ENCODE assay signal across 25 mouse cellular contexts in genomic region chr9:59285614-59286013, GRCm38 (mm10). TPM values are rescaled to one million over a fixed set of nuclear protein-coding genes. Genes with fewer than 3 reads are reported as not detected.
DNase-seq lines count a peak whose midpoint lies in the region; ATAC-seq and TF ChIP-seq lines count a peak whose summit lies in the region.
"Had no signal": no experiment of that assay in that cellular context is flagged by ENCODE, and none has a peak within 500 bp of the region (broad histone marks: within the 10 kb centered on the region; RNA-seq: fewer than 3 reads in every experiment).

No protein-coding gene starts in this region.

- no peaks in the 10 kb centered on the region for H3K9me3 ChIP-seq in G1E (replicated peaks)
- H3K9me3 ChIP-seq in liver, embryonic 13.5 days (replicated peaks) = no peaks in the 10 kb centered on the region
- H3K9me3 ChIP-seq in forebrain, embryonic 11.5 days (ENCODE audit: control insufficient read depth, low read length) = no peaks in the 10 kb centered on the region
- H3K9me3 ChIP-seq: embryonic facial prominence, embryonic 12.5 days; heart, embryonic 15.5 days; hindbrain, embryonic 15.5 days; intestine, embryonic 15.5 days had no signal

- DNase-seq in G1E (ENCODE audit: low spot score) = peak; percentile 28
- peak; percentile 55 for DNase-seq in c-Kit-positive CD71-positive TER-119-positive erythroid progenitor cells, embryonic 14.5 days (ENCODE audit: low spot score)
- peak; percentile 53 for DNase-seq in liver, embryonic 13.5 days
- no peak for DNase-seq in kidney, adult 11 months
- no peak for DNase-seq in forebrain, embryonic 11.5 days (ENCODE audit: low spot score)
- no peak for DNase-seq in lung, adult 2 months
- DNase-seq: adrenal gland, postnatal 25 days; cerebellum, adult 9-10 months; gastrocnemius, adult 2 months; heart, postnatal 36 days; kidney, adult 9 months; kidney, postnatal 14 days; lung, adult 18-20 months; midbrain, embryonic 14.5 days; thymus, adult 2 months; thymus, postnatal 4 days had no signal

- ATAC-seq in G1E (ENCODE audit: extremely low read depth, insufficient number of reproducible peaks, low FRiP score, poor library complexity, severe bottlenecking) = peak; percentile 34; the same call in 1 of the 2 replicates
- ATAC-seq in liver, embryonic 13.5 days (ENCODE audit: low read depth) = peak; percentile 86
- peak; percentile 77 for ATAC-seq in megakaryocyte-erythroid progenitor cell, adult 5-6 weeks (replicated peaks; ENCODE audit: low FRiP score, low TSS enrichment, poor library complexity, severe bottlenecking)
- no peak for ATAC-seq in forebrain, embryonic 11.5 days (replicated peaks; ENCODE audit: low FRiP score)
- ATAC-seq: forebrain, embryonic 14.5 days; intestine, embryonic 15.5 days had no signal

- H3K4me2 ChIP-seq in liver, embryonic 13.5 days = 0 out of 2 replicates have a peak overlapping the region, but pooled peaks have one; percentile 8
- no peak overlapping the region for H3K4me2 ChIP-seq in forebrain, embryonic 11.5 days (ENCODE audit: low read depth, low read length, severe bottlenecking)
- H3K4me2 ChIP-seq: embryonic facial prominence, embryonic 12.5 days; heart, embryonic 15.5 days; hindbrain, embryonic 15.5 days; intestine, embryonic 15.5 days had no signal

- H3K9ac ChIP-seq in liver, embryonic 13.5 days = no peak overlapping the region; the same call in 1 of the 2 replicates
- H3K9ac ChIP-seq in forebrain, embryonic 11.5 days (ENCODE audit: low read length) = no peak overlapping the region
- H3K9ac ChIP-seq: embryonic facial prominence, embryonic 12.5 days; heart, embryonic 15.5 days; hindbrain, embryonic 15.5 days; intestine, embryonic 15.5 days had no signal

- peaks cover 63% of the 10 kb centered on the region for H3K4me1 ChIP-seq in G1E (ENCODE audit: insufficient read depth, low read depth, low read length)
- H3K4me1 ChIP-seq in liver, embryonic 13.5 days (replicated peaks) = peaks cover 62% of the 10 kb centered on the region
- peaks cover 9% of the 10 kb centered on the region; the same call in 1 of the 2 replicates for H3K4me1 ChIP-seq in forebrain, embryonic 11.5 days (replicated peaks; ENCODE audit: control insufficient read depth, insufficient read depth, low read length)
- H3K4me1 ChIP-seq in lung, adult 2 months (ENCODE audit: control insufficient read depth, insufficient read depth, low read length) = no peaks in the 10 kb centered on the region; the same call in 1 of the 2 replicates

- 32% methylated on average over 6 of the region's 6 CpGs for WGBS in liver, embryonic 13.5 days (ENCODE audit: insufficient replicate concordance)
- 81% methylated on average over 6 of the region's 6 CpGs for WGBS in forebrain, embryonic 11.5 days
- 70% methylated on average over 6 of the region's 6 CpGs for WGBS in lung, adult 2 months

- no peaks in the 10 kb centered on the region for H3K36me3 ChIP-seq in G1E (replicated peaks)
- no peaks in the 10 kb centered on the region for H3K36me3 ChIP-seq in liver, embryonic 13.5 days
- no peaks in the 10 kb centered on the region for H3K36me3 ChIP-seq in forebrain, embryonic 11.5 days (ENCODE audit: control insufficient read depth, insufficient read depth, low read length)
- H3K36me3 ChIP-seq: embryonic facial prominence, embryonic 12.5 days; heart, embryonic 15.5 days; hindbrain, embryonic 15.5 days; intestine, embryonic 15.5 days had no signal

- TF ChIP-seq POLR2A in lung, adult 2 months (IDR thresholded peaks at IDR 0.05; ENCODE audit: borderline replicate concordance, extremely low read depth, low read depth, low read length) = no peak

- no peak for TF ChIP-seq CTCF in G1E (IDR thresholded peaks at IDR 0.05; ENCODE audit: low read depth, low read length)
- no peak for TF ChIP-seq CTCF in lung, adult 2 months (IDR thresholded peaks at IDR 0.05; ENCODE audit: insufficient read depth, low read length)

- no peak overlapping the region; the same call in 1 of the 2 replicates for H3K4me3 ChIP-seq in G1E (ENCODE audit: low read depth, low read length)
- H3K4me3 ChIP-seq in liver, embryonic 13.5 days (replicated peaks) = no peak overlapping the region
- H3K4me3 ChIP-seq in forebrain, embryonic 11.5 days (ENCODE audit: low read depth, low read length) = no peak overlapping the region
- no peak overlapping the region for H3K4me3 ChIP-seq in lung, adult 2 months (replicated peaks; ENCODE audit: extremely low read depth, low read depth, low read length)
- H3K4me3 ChIP-seq: embryonic facial prominence, embryonic 12.5 days; erythroblast, embryonic 14.5 days; gastrocnemius, adult 2 months; heart, embryonic 15.5 days; hindbrain, embryonic 15.5 days; intestine, embryonic 15.5 days; megakaryocyte, embryonic 14.5 days had no signal

- H3K27ac ChIP-seq in liver, embryonic 13.5 days = peak overlapping the region; percentile 44
- no peak overlapping the region for H3K27ac ChIP-seq in forebrain, embryonic 11.5 days (ENCODE audit: low read depth, low read length)
- H3K27ac ChIP-seq: embryonic facial prominence, embryonic 12.5 days; gastrocnemius, adult 2 months; heart, embryonic 15.5 days; hindbrain, embryonic 15.5 days; intestine, embryonic 15.5 days had no signal

- H3K27me3 ChIP-seq in G1E (ENCODE audit: insufficient read depth, low read length) = peaks cover 6% of the 10 kb centered on the region; the same call in 1 of the 2 replicates
- H3K27me3 ChIP-seq in liver, embryonic 13.5 days = no peaks in the 10 kb centered on the region
- H3K27me3 ChIP-seq in forebrain, embryonic 11.5 days (ENCODE audit: control insufficient read depth, insufficient read depth, low read length) = no peaks in the 10 kb centered on the region
- H3K27me3 ChIP-seq: CH12.LX; embryonic facial prominence, embryonic 12.5 days; heart, embryonic 15.5 days; hindbrain, embryonic 15.5 days; intestine, embryonic 15.5 days had no signal

RNA-seq across cellular contexts. Expression of gene Adpgk, which starts 5.7 kb away (rescaled TPM):
- total RNA-seq in G1E (2014; fragmentation: Nextera tagmentation) = 60.2 and 66.1 TPM in 2 replicates
- total RNA-seq in G1E (2017) = 25.0 and 25.1 TPM in 2 replicates
- polyA plus RNA-seq in G1E (2012) = 4.8 and 5.7 TPM in 2 replicates
- polyA plus RNA-seq in liver, embryonic 13.5 days (2015; fragmentation: Nextera tagmentation; extraction: Ambion mirVana) = 16.6 and 19.6 TPM in 2 replicates
- 44.5 and 53.1 TPM in 2 replicates for total RNA-seq in megakaryocyte-erythroid progenitor cell, adult 5-6 weeks (2014; fragmentation: Nextera tagmentation)
- total RNA-seq in megakaryocyte-erythroid progenitor cell, adult 5-6 weeks (2017) = 41.4 and 43.0 TPM in 2 replicates
- 39.2 and 40.4 TPM in 2 replicates for polyA plus RNA-seq in forebrain, embryonic 11.5 days (2014; fragmentation: Nextera tagmentation; extraction: Ambion mirVana)
- 10.6 and 13.8 TPM in 2 replicates for polyA plus RNA-seq in lung, adult 2 months (2012; rRNA removed)

Comparison
In these comparisons a context has a peak if more than half of its experiments do, and no peak if none do; other contexts are left out.
1. DNase-seq: peak in G1E (single experiment), c-Kit-positive CD71-positive TER-119-positive erythroid progenitor cells, embryonic 14.5 days (single experiment) and liver, embryonic 13.5 days (single experiment); none in kidney, adult 11 months (single experiment), forebrain, embryonic 11.5 days (single experiment) and lung, adult 2 months (single experiment).